Mouse (Mus musculus) heart, embryonic 13.5 days (tissue): ENCODE results near the gene Wnt5b. TPM values are rescaled to one million over a fixed set of nuclear protein-coding genes. Genes with fewer than 3 reads are reported as not detected.

Experiments
- ATAC-seq: fragments of 200-750 bp; cut with Nextera tagmentation; 2 replicates; pipeline ENCODE4 v1.8.0; 2017; ENCODE audit warnings: moderate TSS enrichment; ENCODE audit not compliant: insufficient number of reproducible peaks, low FRiP score, low TSS enrichment; ENCODE audit errors: extremely low read depth
- H3K27ac ChIP-seq: fragments of 300-500 bp; sonication (generic); replicated peaks from 2 replicates; pipeline ENCODE4 v1.5.1; 2015; ENCODE audit warnings: moderate library complexity, mild to moderate bottlenecking, inconsistent platforms
- H3K27me3 ChIP-seq: fragments of 300-500 bp; sonication (generic); replicated peaks from 2 replicates; pipeline ENCODE4 v1.6.1; 2015; ENCODE audit warnings: mild to moderate bottlenecking, inconsistent platforms
- H3K36me3 ChIP-seq: fragments of 300-500 bp; sonication (generic); 2 replicates; pipeline ENCODE4 v1.6.1; 2015; ENCODE audit warnings: mild to moderate bottlenecking, inconsistent platforms
- H3K4me1 ChIP-seq: fragments of 300-500 bp; sonication (generic); 2 replicates; pipeline ENCODE4 v1.6.1; 2015; ENCODE audit warnings: inconsistent platforms
- H3K4me2 ChIP-seq: fragments of 300-500 bp; sonication (generic); 2 replicates; pipeline ENCODE4 v1.6.1; 2015; ENCODE audit warnings: inconsistent platforms, mild to moderate bottlenecking, moderate library complexity
- H3K4me3 ChIP-seq: fragments of 300-500 bp; sonication (generic); 2 replicates; pipeline ENCODE4 v1.5.1; 2015; ENCODE audit warnings: moderate library complexity, mild to moderate bottlenecking, inconsistent platforms
- H3K9ac ChIP-seq: fragments of 300-500 bp; sonication (generic); 2 replicates; pipeline ENCODE4 v1.6.1; 2015; ENCODE audit warnings: inconsistent platforms, mild to moderate bottlenecking, moderate library complexity
- H3K9me3 ChIP-seq: fragments of 300-500 bp; sonication (generic); 2 replicates; pipeline ENCODE4 v1.6.1; 2016; ENCODE audit warnings: inconsistent platforms
- WGBS: fragments of 180-500 bp; shearing (Covaris S2); methylation state at CpG from one replicate; pipeline ENCODE4 v1.1.7; 2015; ENCODE audit warnings: mixed read lengths; 5-methylcytosine and 5-hydroxymethylcytosine counted together
- polyA plus RNA-seq: library from polyadenylated mRNA; unstranded; fragments of >200 nt; fragmentation: Nextera tagmentation; extraction: Ambion mirVana; gene quantifications from 2 replicates; pipeline ENCODE4 v1.2.1, GENCODE M21; 2015

Wnt5b gene
- polyA plus RNA-seq, 1 experiment from 2014 or later, result 8.2 TPM

DNA sequence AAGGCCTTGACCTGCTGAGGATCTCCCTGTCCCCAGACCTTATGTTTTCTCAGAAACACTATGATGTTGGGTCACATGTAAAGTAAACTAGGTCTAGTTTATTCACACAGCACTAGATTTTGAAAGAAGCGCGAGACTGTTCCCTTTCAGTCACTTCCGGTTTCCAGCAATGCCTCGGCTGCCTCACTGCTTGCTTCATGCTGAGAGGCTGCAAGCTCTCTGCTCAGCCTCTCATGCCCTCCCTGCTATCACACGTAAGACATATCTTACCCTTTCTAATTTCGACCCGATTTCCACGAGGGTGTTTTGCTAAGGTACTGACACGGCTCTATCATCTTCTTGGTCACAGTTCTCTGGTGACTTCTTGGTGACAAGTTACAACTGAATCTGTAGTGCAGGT is 42.1 kb downstream of the Wnt5b start:
- Histone ChIP-seq H3K9ac (0 out of 2 replicates have a peak overlapping the region, but pooled peaks have one; percentile 3), H3K4me2 (0 out of 2 replicates have a peak overlapping the region, but pooled peaks have one; percentile 0), H3K27me3 (no peaks in the 10 kb centered on the region), H3K4me3 (no peak overlapping the region), H3K4me1 (peaks cover 24% of the 10 kb centered on the region), H3K36me3 (no peaks in the 10 kb centered on the region), H3K9me3 (no peaks in the 10 kb centered on the region), H3K27ac (no peak overlapping the region)
- WGBS, result 30% methylated on average over 9 of the region's 9 CpGs
- ATAC-seq, result no peak

DNA sequence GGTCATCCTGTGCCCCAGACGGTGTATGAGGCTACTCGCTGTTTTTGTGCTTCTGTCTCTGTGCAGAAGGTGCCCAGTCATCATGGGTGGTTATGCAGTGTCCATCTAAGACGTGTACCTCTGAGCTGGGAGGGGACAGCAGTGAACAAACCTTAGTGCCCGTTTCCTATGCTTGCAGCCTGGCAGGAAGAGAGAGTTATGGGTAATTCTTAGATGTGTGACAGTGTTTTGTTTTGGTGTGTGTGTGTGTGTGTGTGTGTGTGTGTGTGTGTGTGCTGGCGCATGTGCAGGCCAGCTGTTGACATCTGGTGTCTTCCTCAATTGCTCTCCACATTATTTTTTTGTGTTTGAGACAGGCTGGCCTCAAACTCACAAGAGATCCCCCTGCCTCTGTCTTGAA is 44.1 kb downstream of the Wnt5b start:
- Histone ChIP-seq H3K27ac (no peak overlapping the region), H3K9me3 (no peaks in the 10 kb centered on the region), H3K9ac (no peak overlapping the region), H3K4me3 (no peak overlapping the region), H3K4me1 (peaks cover 24% of the 10 kb centered on the region), H3K27me3 (no peaks in the 10 kb centered on the region), H3K4me2 (no peak overlapping the region), H3K36me3 (no peaks in the 10 kb centered on the region)
- no peak for ATAC-seq
- WGBS, result 76% methylated on average over 5 of the region's 5 CpGs

DNA sequence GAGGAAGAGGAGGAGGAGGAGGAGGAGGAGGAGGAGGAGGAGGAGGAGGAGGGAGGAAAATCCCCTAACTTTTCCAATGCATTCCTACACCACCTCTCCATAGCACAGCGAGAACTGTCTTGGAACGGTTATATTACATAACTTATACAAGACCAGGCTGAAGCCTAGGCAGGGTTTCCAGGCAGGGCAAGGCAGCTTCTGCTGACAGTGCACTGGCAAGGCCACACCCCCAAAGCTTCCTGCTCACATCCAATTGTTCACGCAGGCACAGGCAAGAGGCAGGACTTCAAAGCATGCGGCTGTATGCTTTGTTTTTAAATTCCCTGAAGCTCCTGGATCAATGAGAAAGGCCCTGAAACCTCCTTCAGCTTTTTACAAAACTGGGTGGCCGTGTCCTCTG is 44.9 kb downstream of the Wnt5b start:
- Histone ChIP-seq H3K27ac (no peak overlapping the region), H3K4me2 (no peak overlapping the region), H3K9me3 (no peaks in the 10 kb centered on the region), H3K4me1 (peaks cover 20% of the 10 kb centered on the region), H3K9ac (no peak overlapping the region), H3K27me3 (no peaks in the 10 kb centered on the region), H3K36me3 (no peaks in the 10 kb centered on the region), H3K4me3 (no peak overlapping the region)
- ATAC-seq, result no peak
- 35% methylated on average over 5 of the region's 5 CpGs for WGBS

DNA sequence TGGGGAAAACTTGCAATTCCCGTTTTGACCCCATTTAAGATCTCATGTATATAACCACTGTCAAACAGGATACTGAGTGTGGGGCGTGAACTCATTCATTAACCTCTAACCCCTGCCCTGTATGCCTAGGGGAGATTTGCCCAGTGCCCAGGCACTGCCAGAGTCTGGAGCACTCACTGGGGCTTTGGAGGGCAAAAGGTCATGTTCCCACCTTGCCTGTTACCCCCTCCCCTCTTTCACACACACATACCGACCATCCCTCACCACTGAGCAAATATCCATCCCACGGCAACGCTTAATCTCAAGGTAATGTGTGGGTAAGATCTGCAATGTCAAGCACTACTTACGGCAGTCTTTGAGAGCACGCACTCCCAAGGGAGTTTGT is 51.5 kb downstream of the Wnt5b start:
- no peak overlapping the region for H3K27ac ChIP-seq
- H3K4me3 ChIP-seq, result no peak overlapping the region
- ATAC-seq, result no peak
- no peak overlapping the region for H3K9ac ChIP-seq
- WGBS, result 59% methylated on average over 7 of the region's 7 CpGs
- no peak overlapping the region for H3K4me2 ChIP-seq
- no peaks in the 10 kb centered on the region for H3K9me3 ChIP-seq
- H3K36me3 ChIP-seq, result no peaks in the 10 kb centered on the region
- H3K4me1 ChIP-seq, result peaks cover 15% of the 10 kb centered on the region
- H3K27me3 ChIP-seq, result no peaks in the 10 kb centered on the region

DNA sequence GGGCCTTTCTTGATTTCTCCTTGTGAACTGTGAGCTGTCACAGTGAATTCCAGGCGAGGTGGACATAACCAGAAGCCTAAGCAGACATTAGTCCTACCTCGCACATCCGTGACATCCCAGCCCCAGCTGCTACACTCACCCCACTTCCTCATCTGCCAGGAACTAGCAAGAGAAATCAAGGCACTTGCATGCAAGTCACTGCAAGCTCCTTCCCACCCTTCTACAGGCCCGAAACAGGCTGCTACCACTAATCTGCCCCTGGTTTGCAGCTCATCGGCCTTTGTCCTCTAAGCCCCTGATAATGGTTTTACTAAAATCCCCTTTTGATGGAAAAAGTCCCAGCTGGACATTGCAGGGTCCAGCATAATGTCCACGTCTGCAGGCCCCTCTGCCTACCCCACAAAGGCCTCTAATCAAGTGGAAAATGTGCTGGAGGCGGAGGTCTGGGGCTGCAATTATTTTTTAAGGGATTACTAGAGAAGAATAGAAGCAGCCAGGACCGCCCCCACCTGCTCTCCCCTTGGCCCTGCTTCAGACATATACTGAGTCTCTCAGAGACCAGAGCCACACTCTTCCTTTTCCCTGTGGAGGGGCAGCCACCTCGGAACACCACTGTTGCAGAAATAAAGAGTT is 52.0 kb downstream of the Wnt5b start:
- no peaks in the 10 kb centered on the region for H3K27me3 ChIP-seq
- H3K4me3 ChIP-seq, result no peak overlapping the region
- H3K27ac ChIP-seq, result no peak overlapping the region
- peaks cover 15% of the 10 kb centered on the region for H3K4me1 ChIP-seq
- H3K9ac ChIP-seq, result no peak overlapping the region
- H3K36me3 ChIP-seq, result no peaks in the 10 kb centered on the region
- no peak for ATAC-seq
- WGBS, result 73% methylated on average over 9 of the region's 9 CpGs
- no peak overlapping the region for H3K4me2 ChIP-seq
- H3K9me3 ChIP-seq, result no peaks in the 10 kb centered on the region

DNA sequence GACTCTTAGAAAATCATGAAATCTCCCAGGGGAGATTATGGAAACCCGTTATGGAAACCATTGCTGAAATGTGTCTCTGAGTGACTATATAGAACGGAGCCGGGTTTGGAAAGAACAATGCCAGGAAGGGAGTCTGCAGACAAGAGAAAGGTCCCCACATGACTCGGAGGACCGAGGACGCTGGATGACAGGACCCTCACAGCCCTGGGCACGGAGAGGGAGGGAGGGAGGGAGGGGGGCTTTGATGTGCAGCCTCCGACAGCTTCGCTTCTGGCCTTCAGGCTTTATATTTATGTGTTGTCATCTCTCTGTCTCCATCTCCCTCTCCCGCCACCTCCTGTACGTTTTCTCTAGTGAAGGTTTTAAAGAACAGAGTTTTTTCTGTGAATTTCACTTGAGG is 53.1 kb downstream of the Wnt5b start:
- H3K4me2 ChIP-seq, result peak overlapping the region; percentile 43
- peaks cover 15% of the 10 kb centered on the region for H3K4me1 ChIP-seq
- no peak overlapping the region for H3K4me3 ChIP-seq
- WGBS, result 55% methylated on average over 11 of the region's 11 CpGs
- no peak overlapping the region for H3K9ac ChIP-seq
- no peaks in the 10 kb centered on the region for H3K36me3 ChIP-seq
- H3K27me3 ChIP-seq, result no peaks in the 10 kb centered on the region
- H3K27ac ChIP-seq, result no peak overlapping the region
- ATAC-seq, result no peak
- no peaks in the 10 kb centered on the region for H3K9me3 ChIP-seq

DNA sequence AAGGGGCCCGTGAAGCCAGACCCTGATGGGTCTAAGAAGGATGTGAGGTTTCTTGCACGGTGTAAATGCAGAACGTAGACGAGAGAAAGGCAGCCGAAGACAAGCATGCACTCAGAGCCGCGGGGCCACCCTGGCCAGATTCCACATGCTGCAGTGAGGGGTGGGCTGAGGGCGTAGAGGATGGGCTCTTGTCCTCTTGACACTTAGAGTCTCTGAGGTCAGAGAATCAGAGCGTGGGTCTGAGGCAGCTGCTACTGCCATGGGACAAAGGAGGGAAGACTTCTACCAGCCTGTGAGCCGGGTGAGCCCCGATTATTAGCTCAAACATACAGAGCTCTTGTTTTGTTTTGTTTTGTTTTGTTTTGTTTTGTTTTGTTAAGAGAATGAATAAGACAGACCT is 53.6 kb downstream of the Wnt5b start:
- WGBS, result 37% methylated on average over 11 of the region's 11 CpGs
- Histone ChIP-seq H3K36me3 (no peaks in the 10 kb centered on the region), H3K27me3 (no peaks in the 10 kb centered on the region), H3K9ac (peak overlapping the region; percentile 61), H3K4me2 (peak overlapping the region; percentile 43), H3K4me3 (no peak overlapping the region), H3K27ac (no peak overlapping the region), H3K4me1 (peaks cover 18% of the 10 kb centered on the region), H3K9me3 (no peaks in the 10 kb centered on the region)
- no peak for ATAC-seq

DNA sequence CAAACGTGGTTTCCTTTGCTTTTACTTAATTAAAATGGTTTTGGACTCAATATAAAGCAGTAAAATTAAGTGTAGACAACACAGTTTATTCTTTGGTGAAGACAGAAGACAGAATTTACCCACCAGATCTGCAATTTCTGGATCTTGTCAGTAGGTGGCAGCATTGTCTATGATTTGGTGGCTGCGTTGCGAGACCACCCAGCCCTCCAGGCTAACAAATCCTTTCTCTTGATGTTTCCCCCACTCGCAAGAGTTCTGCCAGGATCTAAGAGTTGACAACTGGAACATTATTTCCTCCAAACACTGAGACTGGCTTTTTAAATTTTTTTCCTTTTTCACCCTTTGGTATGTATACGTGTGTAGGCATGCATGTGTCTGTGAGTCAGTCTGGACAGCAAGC is 54.4 kb downstream of the Wnt5b start:
- Histone ChIP-seq H3K27me3 (no peaks in the 10 kb centered on the region), H3K36me3 (peaks cover under 1% of the 10 kb centered on the region), H3K4me2 (peak overlapping the region; percentile 43), H3K4me1 (peaks cover 25% of the 10 kb centered on the region), H3K9ac (0 out of 2 replicates have a peak overlapping the region, but pooled peaks have one; percentile 53), H3K4me3 (no peak overlapping the region), H3K27ac (no peak overlapping the region), H3K9me3 (no peaks in the 10 kb centered on the region)
- ATAC-seq, result no peak
- 12% methylated on average over 5 of the region's 5 CpGs for WGBS

DNA sequence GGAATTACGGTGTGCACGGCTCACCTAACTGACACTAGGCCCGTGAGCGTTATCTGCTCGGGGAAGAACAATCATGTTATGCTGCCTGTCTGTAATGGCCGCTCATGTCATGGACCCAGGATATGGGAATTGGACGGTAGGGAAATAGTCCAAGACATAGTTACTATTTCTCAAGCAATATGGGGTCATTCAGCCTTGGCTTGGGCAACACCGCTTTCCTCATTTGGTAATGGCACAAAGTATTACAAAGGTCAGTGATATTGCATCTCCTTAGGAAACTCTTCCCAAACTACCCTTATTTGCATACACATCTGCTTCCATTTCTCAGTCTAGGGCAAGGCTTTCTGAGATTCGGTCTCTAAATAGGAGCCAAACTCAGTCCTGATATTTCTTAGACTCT is 56.5 kb downstream of the Wnt5b start:
- H3K27ac ChIP-seq, result no peak overlapping the region
- no peak overlapping the region for H3K4me3 ChIP-seq
- H3K36me3 ChIP-seq, result peaks cover 15% of the 10 kb centered on the region
- no peak for ATAC-seq
- H3K4me1 ChIP-seq, result peaks cover 46% of the 10 kb centered on the region
- H3K4me2 ChIP-seq, result no peak overlapping the region
- H3K9ac ChIP-seq, result no peak overlapping the region
- WGBS, result 79% methylated on average over 9 of the region's 9 CpGs
- no peaks in the 10 kb centered on the region for H3K9me3 ChIP-seq
- no peaks in the 10 kb centered on the region for H3K27me3 ChIP-seq

DNA sequence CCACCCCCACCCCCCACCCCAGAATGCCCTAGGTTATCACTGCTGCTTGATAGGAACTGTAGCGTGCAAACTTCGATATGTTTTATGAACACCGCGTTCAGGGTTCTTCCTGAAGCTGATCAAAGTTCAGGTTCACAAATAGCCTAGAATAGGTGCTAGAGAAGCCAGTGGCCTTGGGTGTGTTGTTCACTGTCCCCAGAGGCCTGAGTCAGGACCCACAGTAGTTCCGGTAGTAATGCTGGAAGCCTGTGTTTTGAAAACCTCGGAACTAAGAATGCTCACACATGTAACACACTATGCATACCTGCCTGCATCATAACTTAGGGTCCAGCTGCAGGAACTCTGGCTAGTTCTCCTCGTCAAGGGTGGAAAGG is 57.1 kb downstream of the Wnt5b start:
- Histone ChIP-seq H3K9ac (no peak overlapping the region), H3K4me3 (no peak overlapping the region), H3K27ac (no peak overlapping the region), H3K27me3 (no peaks in the 10 kb centered on the region), H3K4me2 (no peak overlapping the region), H3K4me1 (peaks cover 51% of the 10 kb centered on the region), H3K9me3 (no peaks in the 10 kb centered on the region), H3K36me3 (peaks cover 15% of the 10 kb centered on the region)
- ATAC-seq, result no peak
- WGBS, result 76% methylated on average over 7 of the region's 7 CpGs

DNA sequence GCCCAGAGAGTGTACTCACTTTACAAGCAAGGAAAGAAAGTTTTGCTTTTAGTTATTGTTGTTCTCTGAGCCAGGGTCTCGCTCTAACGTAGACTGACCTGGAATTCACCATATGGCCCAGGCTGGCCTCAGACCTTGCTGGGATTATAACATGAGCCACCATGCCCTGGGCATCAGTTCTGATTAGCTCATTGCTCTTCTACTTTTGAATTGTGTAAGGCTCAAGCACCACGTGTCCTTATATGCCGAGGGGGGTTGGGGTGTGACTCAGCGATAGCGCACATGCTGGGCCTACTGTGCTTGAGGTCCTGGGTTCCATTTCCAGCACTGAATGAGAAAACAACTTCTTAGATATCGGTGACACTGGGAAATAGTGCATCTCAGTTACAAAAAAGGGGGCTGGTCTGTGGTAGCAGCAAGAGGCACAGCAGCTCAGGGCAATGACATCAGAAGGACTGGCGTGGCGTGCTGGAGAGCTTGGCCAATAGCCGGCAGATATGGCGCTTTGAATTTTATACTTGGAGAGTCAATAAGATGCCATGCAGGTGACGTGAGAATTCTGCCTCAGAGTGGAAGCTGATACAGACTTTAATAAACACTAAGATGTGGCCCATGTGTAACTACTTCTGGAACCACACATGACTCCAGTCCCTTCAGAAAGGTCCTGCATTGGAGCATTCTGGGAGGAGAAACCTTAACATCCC is 57.6 kb downstream of the Wnt5b start:
- Histone ChIP-seq H3K4me2 (no peak overlapping the region), H3K27ac (no peak overlapping the region), H3K9me3 (no peaks in the 10 kb centered on the region), H3K9ac (no peak overlapping the region), H3K27me3 (no peaks in the 10 kb centered on the region), H3K4me1 (peaks cover 55% of the 10 kb centered on the region), H3K36me3 (peaks cover 15% of the 10 kb centered on the region), H3K4me3 (no peak overlapping the region)
- ATAC-seq, result no peak
- WGBS, result 90% methylated on average over 12 of the region's 12 CpGs

DNA sequence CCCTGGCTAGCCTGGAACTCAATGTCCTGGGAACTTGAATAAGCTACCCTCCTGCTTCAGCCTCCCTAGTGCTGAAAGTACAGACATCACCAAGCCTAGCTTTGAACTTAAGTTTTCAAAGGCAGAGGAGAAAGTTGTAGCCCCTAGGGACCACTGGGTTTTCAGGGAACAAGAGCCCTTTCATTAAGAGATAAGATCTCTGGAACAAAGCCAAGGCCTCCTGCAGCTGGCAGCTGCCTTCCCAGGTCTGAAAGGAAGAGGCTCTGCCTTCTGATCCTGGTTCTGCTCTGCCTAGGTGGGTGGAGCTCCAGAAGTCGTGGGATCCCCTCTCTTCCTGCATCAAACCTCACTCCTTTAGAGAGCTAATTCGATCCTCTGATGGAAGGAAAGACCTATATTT is 58.7 kb downstream of the Wnt5b start:
- H3K4me3 ChIP-seq, result no peak overlapping the region
- H3K9ac ChIP-seq, result no peak overlapping the region
- WGBS, result 19% methylated on average over 2 of the region's 2 CpGs
- peaks cover 18% of the 10 kb centered on the region for H3K36me3 ChIP-seq
- H3K9me3 ChIP-seq, result no peaks in the 10 kb centered on the region
- H3K27me3 ChIP-seq, result no peaks in the 10 kb centered on the region
- no peak overlapping the region for H3K27ac ChIP-seq
- H3K4me2 ChIP-seq, result no peak overlapping the region
- ATAC-seq, result no peak
- H3K4me1 ChIP-seq, result peaks cover 56% of the 10 kb centered on the region
